Mouse (Mus musculus) heart, postnatal 14 days (tissue): Measurements from ENCODE around the gene Lrguk. TPM values are rescaled to one million over a fixed set of nuclear protein-coding genes. Genes with fewer than 3 reads are reported as not detected.

ENCODE experiments used
- DNase-seq, 2 experiments: peaks; one replicate each; pipeline ENCODE4 v3.0.0; 2021 to 2022
- intact Hi-C: fragments of 180-260 bp; cut with DNase I; formaldehyde crosslinking; loops from one replicate; pipeline ENCODE4 v1.15.1; 2025
- total RNA-seq, 2 experiments: library from RNA; stranded (reverse); gene quantifications; 2 replicates each; pipeline ENCODE4 v1.2.3; 2021

Lrguk gene
- total RNA-seq, 2 experiments from 2014 or later, result 0.10 to 0.20 TPM

GRCm38 (mm10) chr6:34049433-34049832 is 20.2 kb downstream of the Lrguk start:
- no peak for DNase-seq
- intact Hi-C loops, result no loop called here

GRCm38 (mm10) chr6:34059741-34060140 is 30.5 kb downstream of the Lrguk start:
- DNase-seq, result no peak
- intact Hi-C loops, result no loop called here

- DNase-seq, result no peak
- intact Hi-C loops, result no loop called here
Observed at GRCm38 (mm10) chr6:34066790-34067189, 37.5 kb downstream of the Lrguk start.

- intact Hi-C loops, result no loop called here
- DNase-seq, result no peak
Observed at GRCm38 (mm10) chr6:34067271-34067670, 38.0 kb downstream of the Lrguk start.

GRCm38 (mm10) chr6:34071936-34072335 is 42.7 kb downstream of the Lrguk start:
- intact Hi-C loops, result loop anchor here (10.0 kb wide), 1 partner anchor 123 kb away; no protein-coding TSS in a partner anchor
- DNase-seq, result no peak

GRCm38 (mm10) chr6:34073931-34074442 is 44.7 kb downstream of the Lrguk start:
- intact Hi-C loops, result loop anchor here (10.0 kb wide), 1 partner anchor 121 kb away; no protein-coding TSS in a partner anchor

GRCm38 (mm10) chr6:34075520-34075919 is 46.3 kb downstream of the Lrguk start:
- DNase-seq, result no peak

More at GRCm38 (mm10) chr6:34073931-34074442, 44.7 kb downstream of the Lrguk start:
- no peak for DNase-seq

GRCm38 (mm10) chr6:34083471-34083870 is 54.2 kb downstream of the Lrguk start:
- no peak for DNase-seq
- intact Hi-C loops, result no loop called here

More at GRCm38 (mm10) chr6:34075520-34075919, 46.3 kb downstream of the Lrguk start:
- intact Hi-C loops, result loop anchor here (10.0 kb wide), 1 partner anchor 119 kb away; no protein-coding TSS in a partner anchor

GRCm38 (mm10) chr6:34087701-34088100 is 58.5 kb downstream of the Lrguk start:
- intact Hi-C loops, result no loop called here
- DNase-seq, result no peak

GRCm38 (mm10) chr6:34088986-34089385 is 59.7 kb downstream of the Lrguk start:
- intact Hi-C loops, result no loop called here
- DNase-seq, result no peak

GRCm38 (mm10) chr6:34091537-34091936 is 62.3 kb downstream of the Lrguk start:
- no peak for DNase-seq
- intact Hi-C loops, result no loop called here

- intact Hi-C loops, result no loop called here
- DNase-seq, result no peak
Observed at GRCm38 (mm10) chr6:34096274-34096673, 67.0 kb downstream of the Lrguk start.

- DNase-seq, result no peak
- intact Hi-C loops, result no loop called here
Observed at GRCm38 (mm10) chr6:34096905-34097304, 67.7 kb downstream of the Lrguk start.

- no peak for DNase-seq
- intact Hi-C loops, result loop anchor here (10.0 kb wide), 1 partner anchor 1815 kb away; no protein-coding TSS in a partner anchor
Observed at GRCm38 (mm10) chr6:34099725-34100124, 70.5 kb downstream of the Lrguk start.

- intact Hi-C loops, result loop anchor here (10.0 kb wide), 1 partner anchor 1817 kb away; no protein-coding TSS in a partner anchor
- no peak for DNase-seq
Observed at GRCm38 (mm10) chr6:34101531-34102396, 72.5 kb downstream of the Lrguk start.

GRCm38 (mm10) chr6:34103251-34103920 is 74.1 kb downstream of the Lrguk start:
- no peak for DNase-seq
- intact Hi-C loops, result loop anchor here (10.0 kb wide), 1 partner anchor 1819 kb away; no protein-coding TSS in a partner anchor

GRCm38 (mm10) chr6:34110571-34110970 is 81.3 kb downstream of the Lrguk start:
- no peak for DNase-seq
- intact Hi-C loops, result no loop called here

- DNase-seq, result no peak
- intact Hi-C loops, result no loop called here
Observed at GRCm38 (mm10) chr6:34111406-34111805, 82.2 kb downstream of the Lrguk start.

- no peak for DNase-seq
- intact Hi-C loops, result no loop called here
Observed at GRCm38 (mm10) chr6:34116838-34117478, 87.7 kb downstream of the Lrguk start.

GRCm38 (mm10) chr6:34124401-34124800 is 95.2 kb downstream of the Lrguk start:
- no peak for DNase-seq
- intact Hi-C loops, result no loop called here
